Mouse (Mus musculus) left cerebral cortex, adult 8-10 months (tissue): ENCODE data around the gene Slc25a31. TPM values are rescaled to one million over a fixed set of nuclear protein-coding genes. Genes with fewer than 3 reads are reported as not detected.

Experiments used
- DNase-seq, 2 experiments: peaks; one replicate each; pipeline ENCODE4 v3.0.0; 2022; ENCODE audit warnings: low spot score in 2 of 2
- total RNA-seq, 4 experiments: library from RNA; stranded (reverse); gene quantifications; 2 replicates each; pipeline ENCODE4 v1.2.4; 2022

Gene Slc25a31
- total RNA-seq = under 1 TPM in 3 of 4 experiments, not detected in 1; 0.30 to 0.34 (median 0.33) TPM

DNA sequence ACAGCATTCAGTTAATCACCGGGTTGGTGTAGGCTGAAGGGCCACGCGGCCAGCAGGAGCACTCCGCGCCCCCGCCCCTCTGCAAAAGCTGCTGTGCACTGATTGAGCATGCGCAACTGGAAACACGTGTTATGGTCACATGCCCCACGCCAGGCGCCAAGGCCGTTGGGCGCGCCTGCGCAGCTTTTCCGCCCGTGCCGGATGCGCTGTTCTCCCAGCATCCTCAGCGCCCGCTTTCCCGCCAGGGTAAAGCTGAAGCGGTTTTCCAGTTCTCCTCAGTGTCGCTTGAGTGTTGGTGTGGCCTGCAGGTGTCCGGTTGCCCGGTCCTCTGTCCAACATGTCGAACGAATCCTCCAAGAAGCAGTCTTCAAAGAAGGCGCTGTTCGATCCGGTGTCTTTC, at the start of gene Slc25a31:
Gene Slc25a31, plus strand, starts transcription at position 201 of the 400 bp plus-strand sequence.
- DNase-seq = no peak

DNA sequence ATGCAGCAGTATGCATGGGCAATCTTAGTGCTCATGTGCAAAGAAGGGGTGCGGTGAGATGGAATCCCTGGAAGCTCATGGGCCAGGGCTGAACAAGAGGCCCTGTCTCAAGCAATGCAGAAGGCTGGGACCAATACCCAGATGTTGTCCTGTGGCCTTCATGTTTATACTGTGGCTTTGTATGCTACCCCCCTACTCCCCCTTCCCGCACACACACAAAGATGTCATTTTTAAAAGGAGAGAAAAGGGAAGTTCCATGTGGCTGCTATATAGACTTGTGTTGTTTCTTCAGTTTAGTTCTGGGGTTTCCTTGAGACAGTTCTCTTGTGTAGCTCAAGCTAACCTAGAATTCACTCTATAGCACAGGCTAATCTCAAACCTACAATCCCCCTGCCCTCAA, 48.4 kb upstream of the Slc25a31 start:
- no peak for DNase-seq

DNA sequence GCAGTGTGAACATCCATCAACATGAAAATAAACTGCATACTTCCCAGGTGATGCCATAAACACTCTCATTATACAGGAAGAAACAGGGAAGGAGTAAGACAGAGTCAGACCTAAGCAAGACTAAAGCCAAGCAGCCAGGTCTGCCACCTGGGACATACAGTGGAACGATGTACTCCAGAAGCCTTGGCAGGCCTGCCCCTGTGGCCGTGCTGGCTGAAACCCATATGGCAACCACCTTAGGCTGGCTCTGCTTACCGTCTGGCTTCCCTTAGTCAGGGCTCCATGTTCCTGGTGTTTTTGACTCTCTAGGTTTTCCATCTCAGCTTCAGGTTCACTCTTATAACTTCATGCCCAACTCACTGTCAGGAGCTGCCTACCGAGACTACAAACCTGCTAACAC, 42.5 kb upstream of the Slc25a31 start:
- DNase-seq = no peak

DNA sequence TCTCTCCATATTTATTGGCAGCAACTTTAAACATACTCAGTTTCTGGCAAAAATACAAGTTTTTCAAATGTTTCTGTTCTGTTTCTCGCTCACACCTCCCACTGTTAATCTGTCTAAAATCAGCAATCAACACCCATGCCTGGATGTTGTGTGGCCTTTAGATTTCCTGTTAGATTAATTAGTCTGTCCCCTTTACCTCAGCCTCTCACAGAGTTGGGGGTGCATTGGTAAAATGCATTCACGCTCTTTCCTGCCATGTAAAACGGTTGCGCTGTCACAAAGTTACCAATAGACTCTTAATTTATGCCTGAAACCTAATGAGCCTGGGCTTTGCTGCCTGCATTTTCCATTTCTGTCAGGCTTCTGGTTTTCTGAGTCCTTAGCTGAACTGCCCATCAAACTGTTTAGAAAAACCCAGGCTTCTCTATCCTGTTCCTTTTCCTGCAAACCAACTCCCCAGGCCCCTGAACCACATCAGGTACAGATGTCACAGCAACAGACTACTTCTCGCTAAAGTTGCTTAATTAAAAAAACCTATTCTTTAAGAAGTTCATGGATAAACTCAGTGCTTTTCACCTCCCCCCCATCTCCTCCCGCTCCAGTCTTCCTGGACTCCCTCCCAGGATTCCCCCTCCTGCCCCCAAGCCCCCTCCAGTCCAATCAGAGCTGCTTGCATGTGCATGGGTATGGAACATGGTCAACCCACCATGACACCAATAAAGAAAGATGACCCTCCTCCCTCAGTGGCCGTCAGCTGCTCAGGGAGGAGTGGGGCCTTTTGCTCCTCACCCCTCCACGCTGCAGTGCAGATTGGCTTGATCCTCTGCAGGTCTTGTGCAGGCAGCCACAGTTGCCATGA, 41.6 kb upstream of the Slc25a31 start:
- DNase-seq = no peak

DNA sequence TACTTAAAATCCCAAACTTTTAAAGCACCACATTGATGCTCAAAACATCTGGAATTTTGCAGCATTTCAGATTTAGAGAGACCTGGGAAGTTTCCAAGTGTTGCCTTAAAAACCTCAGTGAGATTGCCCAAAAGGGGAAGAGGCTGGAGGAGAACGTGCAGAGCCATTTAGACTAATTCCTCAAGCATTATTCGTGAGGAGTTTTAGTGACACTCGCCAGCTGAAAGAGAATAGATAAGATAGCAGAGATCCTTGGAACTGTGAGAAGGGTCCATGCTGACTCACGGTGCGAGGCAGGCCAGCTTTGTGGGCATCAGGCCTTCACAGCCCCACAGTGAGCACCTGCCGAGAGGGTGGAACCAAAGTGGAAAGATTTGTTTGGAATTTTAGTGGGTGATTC, 39.8 kb upstream of the Slc25a31 start:
- DNase-seq = no peak

DNA sequence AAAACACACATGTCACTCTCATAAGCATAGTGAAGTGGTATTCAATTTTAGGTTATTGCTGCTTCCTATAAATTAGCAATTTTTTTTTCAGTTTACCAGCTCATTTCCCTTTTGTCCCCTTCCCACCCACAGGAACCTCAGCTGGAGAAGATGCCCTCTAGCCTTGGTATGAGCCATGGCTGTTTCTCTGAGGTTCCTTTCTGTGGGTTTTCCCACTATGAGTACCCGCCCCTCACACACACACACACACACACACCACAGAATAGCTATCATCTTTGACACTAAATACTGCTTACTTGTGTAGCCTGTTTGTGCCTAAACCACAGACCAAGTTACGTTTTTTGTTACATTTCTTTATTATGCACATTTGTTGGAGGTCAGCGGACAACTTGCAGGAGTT, 39.3 kb upstream of the Slc25a31 start:
- no peak for DNase-seq

DNA sequence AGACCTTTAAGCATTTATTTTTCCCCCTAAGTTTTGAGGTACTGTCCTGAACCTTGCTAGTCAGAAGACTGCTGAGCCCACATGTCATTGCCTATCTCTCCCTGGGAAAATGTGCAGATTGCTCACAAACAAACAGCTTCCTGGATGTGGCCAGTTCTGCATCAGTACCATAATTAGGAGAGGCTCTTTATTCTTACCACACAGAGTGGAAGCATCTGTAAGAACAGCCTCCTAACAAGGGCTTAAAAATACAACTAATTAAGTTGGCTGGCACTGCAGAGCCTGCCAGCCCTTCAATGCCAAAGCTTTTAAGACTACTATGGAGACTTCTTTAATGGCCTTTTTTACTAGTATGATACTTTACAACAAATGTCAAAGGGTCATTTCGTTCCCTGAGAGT, 35.1 kb upstream of the Slc25a31 start:
- DNase-seq = no peak

DNA sequence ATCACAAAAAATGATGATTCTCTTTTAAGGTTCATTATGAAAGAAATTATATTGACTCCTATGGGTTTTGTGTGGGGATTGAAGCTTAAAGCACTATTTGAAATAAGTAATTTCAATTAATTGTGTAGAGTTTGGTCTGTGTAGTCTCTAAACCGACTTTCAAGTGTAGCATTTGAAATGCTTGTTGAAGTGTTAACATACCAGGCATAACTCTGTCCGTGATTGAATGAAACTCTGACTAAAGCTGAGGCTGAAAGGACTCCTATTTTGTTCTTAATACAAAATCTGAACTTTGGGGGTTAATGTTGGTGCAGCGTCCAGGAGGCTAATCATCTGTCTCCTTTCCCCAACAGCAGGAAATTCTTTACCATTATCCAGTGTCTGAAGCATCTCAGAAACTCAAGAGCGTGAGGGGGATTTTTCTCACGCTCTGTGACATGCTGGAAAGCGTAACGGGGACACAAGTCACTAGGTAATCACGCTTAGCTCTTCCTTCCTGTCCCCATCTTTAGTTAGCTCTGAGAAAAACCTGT, 33.7 kb upstream of the Slc25a31 start:
- no peak for DNase-seq

DNA sequence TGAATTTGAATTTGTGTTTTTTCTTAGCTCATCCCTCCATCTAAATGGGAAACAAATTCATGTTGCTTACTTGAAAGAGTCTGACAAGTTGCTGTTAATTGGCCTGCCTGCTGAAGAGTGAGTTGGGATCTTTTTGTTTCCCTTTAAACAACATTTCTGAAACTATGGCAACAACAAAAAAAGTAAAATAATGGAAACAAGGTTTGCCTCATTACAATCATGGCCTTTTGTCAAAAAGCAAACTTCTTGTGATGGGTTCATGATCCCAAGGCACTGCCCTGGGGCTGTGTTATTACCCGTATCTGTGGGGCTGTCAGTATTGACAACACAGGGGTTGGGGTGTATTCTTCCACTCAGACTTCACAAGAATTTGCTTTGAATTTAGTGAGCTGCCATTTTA, 29.8 kb upstream of the Slc25a31 start:
- no peak for DNase-seq

DNA sequence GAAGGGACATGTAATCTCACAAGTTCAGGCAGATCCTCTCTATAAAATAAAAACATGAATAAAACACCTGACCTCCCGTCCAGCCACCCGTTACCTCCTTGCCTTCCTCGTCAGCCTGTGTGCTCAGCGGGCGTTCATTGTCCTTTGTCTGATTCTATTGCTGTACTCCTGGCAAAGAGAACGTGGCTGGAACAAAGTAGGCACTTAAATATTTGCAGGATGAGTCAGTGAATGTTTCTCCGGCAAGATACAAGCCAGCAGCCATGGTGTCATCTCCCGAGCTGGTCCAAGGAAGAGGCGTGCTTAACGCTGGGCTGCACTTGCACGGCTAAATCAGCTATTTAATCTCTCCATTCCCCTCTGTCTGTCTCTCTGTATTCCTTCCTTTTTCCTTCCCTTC, 26.3 kb upstream of the Slc25a31 start:
- DNase-seq = peak in 1 of 2 experiments; percentile 15

DNA sequence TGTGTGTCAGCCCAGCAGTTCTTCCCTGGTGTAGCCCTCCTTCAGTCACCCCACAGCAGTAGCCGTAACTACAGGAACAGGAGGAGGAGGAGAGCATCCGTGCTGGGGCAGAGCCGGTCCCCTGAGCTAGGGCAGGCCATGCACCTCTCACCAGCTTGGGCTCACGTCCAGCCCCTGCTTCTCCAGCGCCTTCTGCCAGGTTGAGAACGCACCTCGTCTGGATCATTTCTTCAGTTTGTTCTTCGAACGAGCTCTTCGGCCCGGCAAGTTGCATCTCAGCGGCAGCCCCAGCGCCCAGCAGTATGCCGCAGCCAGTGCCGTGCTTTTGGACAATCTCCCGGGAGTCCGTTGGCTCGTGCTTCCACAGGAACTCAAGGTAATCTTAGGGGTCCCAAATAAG, 25.5 kb upstream of the Slc25a31 start:
- no peak for DNase-seq

DNA sequence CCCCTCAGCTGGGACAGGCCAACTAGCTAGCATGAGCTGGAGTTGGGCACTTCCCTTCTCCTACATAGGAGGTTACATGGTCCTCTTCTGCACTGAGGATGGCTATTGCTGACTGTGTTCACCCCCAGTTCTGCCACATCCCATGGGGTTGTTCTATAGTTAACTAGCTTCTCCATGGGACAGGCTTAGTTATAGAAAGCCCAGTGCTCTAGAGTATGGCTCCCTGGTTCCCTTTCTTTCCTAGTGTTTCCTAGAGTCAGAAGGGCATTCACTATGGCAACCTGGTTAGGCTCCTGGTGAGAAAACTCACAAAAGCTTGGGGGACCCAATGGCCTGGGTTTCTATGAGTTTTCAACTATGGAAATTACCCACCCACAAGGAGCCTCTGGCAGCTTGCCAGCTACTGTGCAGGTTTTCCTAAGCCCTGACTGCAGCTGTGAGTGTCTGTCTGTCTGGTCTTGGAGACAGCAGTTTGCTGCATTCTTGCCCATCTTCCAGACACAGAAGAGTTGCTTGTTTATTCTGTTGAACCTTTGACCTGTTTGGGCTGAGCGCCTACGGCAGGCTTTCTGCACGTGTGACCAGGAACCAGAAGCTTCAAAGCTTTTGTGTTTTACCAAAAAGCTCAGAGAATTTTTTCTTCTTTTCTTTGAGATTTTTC, 22.7 kb upstream of the Slc25a31 start:
- no peak for DNase-seq

DNA sequence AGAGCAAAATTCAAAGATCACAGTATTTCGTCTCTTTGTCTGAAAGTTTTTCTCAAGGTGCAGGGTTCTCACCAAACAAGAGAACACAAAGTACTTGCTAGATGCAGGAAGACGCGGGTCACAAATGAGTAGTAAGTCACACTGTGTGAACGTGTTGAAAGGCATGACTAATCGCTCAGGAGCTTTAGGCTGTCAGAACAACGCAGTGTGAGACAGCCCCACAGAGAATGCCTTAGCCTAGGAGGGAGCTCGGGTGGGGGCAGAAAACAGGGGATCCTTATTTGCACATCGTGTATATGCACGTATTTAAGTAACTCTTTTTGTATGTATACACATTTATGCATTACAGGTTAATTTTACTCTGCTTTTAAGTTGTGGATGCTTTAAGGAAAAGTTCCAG, 21.8 kb upstream of the Slc25a31 start:
- DNase-seq = no peak

DNA sequence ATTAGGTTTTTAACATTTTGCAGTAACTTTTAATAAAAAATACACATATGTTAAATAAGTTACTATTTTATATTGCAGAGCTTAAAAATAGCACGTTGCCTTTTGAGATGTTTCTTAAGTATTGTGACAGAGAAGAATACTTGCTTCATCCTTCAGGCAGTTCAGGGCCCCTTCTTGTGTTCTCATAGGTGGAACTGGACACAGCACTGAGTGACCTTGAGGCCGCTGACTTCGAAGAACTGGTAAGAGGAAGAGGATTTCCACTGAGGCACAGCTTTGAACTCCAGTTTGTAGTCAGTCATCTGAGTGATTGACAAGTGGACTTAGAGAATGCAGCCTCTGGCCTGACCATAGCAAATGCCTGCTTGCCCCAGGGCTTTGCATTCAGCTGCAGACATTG, 21.1 kb upstream of the Slc25a31 start:
- no peak for DNase-seq

DNA sequence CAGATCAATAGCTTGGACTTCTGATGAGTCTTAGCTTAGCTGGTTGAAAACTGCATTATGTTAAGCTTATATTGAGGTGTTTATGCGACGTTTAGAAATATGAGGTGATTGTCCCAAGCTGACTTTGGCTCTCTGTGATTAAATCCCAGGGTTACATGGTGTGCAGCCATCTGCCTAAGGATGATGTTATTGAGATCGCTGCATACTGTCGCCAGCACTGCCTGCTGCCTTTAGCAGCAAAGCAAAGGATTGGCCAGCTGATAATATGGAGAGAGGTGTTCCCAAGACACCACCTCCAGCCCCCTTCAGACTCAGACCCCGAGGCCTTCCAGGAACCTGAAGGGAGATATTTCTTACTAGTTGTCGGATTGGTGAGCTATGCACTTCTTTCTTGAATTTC, 17.1 kb upstream of the Slc25a31 start:
- DNase-seq = no peak

DNA sequence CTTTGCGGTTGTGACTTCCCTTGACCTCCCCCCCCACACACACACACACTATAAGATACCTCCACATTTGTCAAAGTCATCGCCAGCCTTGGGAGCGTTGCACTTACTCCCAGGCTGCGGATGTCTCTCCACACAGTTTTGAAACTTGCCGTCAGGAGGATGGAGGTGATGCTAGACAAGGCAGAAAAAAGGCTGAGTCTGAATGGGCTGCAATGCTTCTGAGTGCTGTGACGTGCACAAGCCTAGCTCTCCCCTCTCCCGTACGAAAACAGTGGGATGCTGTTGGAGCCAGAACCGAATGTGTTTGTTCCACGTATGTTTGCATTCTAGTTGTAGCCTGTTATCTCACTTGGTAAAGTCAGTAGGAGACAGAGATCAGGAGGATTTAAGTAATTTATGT, 15.2 kb upstream of the Slc25a31 start:
- DNase-seq = no peak

DNA sequence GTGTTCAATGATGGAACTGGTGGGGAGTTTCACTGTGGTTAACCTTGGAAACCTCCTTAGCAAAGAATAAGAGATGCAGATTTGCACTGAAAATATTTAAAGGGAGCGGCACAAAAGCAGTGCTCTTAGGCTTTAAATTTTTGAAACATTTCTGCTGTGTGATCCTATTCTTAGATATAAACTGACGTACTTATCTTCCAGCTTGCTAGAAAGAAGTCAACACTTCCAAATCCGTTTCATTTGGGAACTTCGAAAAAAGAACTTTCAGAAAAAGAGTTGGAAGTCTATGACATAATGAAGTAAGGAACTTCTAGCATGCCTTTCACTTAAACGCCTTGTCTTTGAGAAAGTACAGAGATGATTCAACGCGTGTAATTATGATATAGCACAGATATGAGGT, 14.7 kb upstream of the Slc25a31 start:
- DNase-seq = no peak

DNA sequence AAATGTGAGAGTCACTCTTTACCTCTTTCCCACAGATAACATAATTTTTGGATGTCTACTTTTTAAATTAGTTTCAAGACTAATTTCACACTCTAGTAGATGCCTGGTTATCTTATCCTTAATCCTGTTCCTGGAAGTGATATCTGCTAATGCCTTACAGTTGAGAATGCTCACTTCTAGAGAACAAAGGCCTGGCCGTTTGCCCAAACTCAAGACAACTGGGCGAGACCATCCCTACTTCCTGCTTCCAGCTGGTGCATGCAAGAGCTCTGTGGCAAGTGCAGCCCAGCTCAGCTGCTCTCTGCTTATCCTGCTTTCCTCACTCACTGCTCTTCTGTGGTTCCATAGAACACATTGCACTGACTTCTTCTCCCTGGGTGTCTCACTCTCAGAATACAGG, 14.2 kb upstream of the Slc25a31 start:
- DNase-seq = no peak

DNA sequence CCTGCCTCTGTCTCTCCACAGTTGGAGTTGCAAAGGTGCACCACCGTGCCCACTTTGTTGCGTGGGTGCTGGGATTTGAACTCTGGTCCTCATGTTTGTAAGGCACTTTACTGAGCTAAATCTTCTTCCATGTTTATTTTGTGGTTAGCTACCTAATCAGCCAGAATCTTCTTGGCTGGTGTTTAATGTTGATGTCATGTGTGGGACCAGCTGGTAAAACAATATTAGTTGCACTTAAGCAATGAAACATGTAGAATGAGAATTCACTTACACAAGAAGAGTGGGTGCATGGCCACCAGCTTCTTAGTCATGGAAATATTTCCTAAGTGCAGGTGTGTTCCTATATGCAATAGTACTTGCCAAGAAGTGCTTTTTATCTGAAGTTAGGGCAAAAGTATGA, 13.5 kb upstream of the Slc25a31 start:
- DNase-seq = no peak

DNA sequence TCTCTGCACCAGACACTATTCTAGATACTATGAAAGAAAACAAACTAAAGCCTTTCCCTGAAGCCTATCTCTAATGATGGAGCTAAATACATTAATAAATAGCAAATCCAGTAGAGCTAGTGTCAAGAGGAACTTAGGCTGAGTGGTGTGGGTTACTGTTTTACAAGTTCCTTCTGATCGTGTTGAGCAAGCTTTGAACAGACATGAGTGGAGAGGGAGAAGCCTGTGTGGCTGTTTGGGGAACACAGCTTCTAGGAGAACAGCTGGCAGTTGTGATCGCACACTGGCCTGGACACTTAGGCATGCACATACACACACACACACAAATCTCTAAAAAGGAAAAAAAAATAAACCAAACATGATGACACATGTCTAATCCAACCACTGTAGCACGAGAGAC, 9.8 kb upstream of the Slc25a31 start:
- no peak for DNase-seq

DNA sequence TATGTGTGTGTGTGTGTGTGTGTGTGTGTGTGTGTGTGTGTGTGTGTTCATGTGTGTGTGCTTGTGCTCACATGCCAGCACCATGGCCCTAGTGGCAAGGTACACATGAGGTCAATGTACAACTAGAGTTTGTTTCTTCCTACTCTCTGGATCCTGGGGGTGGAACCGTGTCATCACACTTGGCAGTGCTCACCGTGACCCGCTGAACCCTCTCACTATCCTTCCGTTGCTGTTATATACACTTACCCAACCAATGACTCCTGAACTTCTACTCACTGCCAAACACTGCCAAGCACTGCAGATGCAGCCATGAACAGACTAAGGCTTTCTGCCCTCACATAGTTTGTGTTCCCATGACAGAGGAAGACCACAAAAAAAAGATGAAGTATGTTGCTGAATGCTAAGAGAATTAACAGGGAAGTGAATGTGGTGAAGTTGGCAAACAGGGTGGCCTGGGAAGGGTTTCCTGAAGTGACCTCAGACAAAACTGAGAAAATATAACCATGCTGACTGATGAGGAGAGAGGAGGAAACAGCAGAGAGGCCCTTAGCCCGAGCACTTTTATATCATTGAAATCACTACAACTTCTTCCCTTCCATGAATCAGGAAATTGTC, 3.7 kb upstream of the Slc25a31 start:
- DNase-seq = no peak

DNA sequence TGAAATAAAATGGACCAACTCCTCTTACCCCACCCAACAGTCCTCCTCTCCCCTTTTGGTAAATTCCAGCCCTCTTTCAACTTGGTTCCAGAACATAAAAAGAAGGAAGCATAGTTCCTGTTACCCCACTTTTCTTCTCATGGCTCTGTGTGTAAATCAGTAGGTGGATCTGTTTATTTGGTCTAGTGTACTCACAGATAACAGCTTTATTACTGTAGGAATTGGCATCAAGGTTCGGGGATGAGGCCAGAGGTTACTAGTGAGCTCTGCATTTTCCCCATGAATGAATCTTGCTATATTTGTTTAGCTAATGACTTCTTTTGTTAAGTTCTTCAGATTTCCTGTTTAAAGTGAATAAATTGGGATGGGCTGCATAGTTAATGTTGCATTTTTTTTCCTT, 7.4 kb downstream of the Slc25a31 start:
- no peak for DNase-seq
